Mouse (Mus musculus) midbrain, embryonic 15.5 days (tissue): ENCODE measurements around the gene Eif4enif1. TPM values are rescaled to one million over a fixed set of nuclear protein-coding genes. Genes with fewer than 3 reads are reported as not detected.

ENCODE experiments used
- ATAC-seq: fragments of 200-750 bp; cut with Nextera tagmentation; replicated peaks from 2 replicates; pipeline ENCODE4 v1.8.0; 2017; ENCODE audit warnings: moderate TSS enrichment
- H3K27ac ChIP-seq: fragments of 300-500 bp; sonication (generic); 2 replicates; pipeline ENCODE4 v1.5.1; 2015; ENCODE audit warnings: mild to moderate bottlenecking, inconsistent platforms
- H3K27me3 ChIP-seq: fragments of 300-500 bp; sonication (generic); replicated peaks from 2 replicates; pipeline ENCODE4 v1.6.1; 2015; ENCODE audit warnings: inconsistent platforms
- H3K36me3 ChIP-seq: fragments of 300-500 bp; sonication (generic); replicated peaks from 2 replicates; pipeline ENCODE4 v1.6.1; 2015; ENCODE audit warnings: inconsistent platforms
- H3K4me1 ChIP-seq: fragments of 300-500 bp; sonication (generic); 2 replicates; pipeline ENCODE4 v1.6.1; 2015; ENCODE audit warnings: inconsistent platforms
- H3K4me2 ChIP-seq: fragments of 300-500 bp; sonication (generic); 2 replicates; pipeline ENCODE4 v1.6.1; 2015; ENCODE audit warnings: inconsistent platforms, mild to moderate bottlenecking, moderate library complexity
- H3K4me3 ChIP-seq: fragments of 300-500 bp; sonication (generic); 2 replicates; pipeline ENCODE4 v1.5.1; 2015; ENCODE audit warnings: mild to moderate bottlenecking, inconsistent platforms
- H3K9ac ChIP-seq: fragments of 300-500 bp; sonication (generic); 2 replicates; pipeline ENCODE4 v1.6.1; 2015; ENCODE audit warnings: mild to moderate bottlenecking, inconsistent platforms
- H3K9me3 ChIP-seq: fragments of 300-500 bp; sonication (generic); 2 replicates; pipeline ENCODE4 v1.6.1; 2016; ENCODE audit warnings: inconsistent platforms
- WGBS: fragments of 180-500 bp; shearing (Covaris S2); methylation state at CpG from one replicate; pipeline ENCODE4 v1.1.7; 2015; ENCODE audit warnings: mixed read lengths; 5-methylcytosine and 5-hydroxymethylcytosine counted together
- polyA plus RNA-seq: library from polyadenylated mRNA; unstranded; fragments of >200 nt; fragmentation: Nextera tagmentation; extraction: Ambion mirVana; gene quantifications from 2 replicates; pipeline ENCODE4 v1.2.1, GENCODE M21; 2015

Eif4enif1 gene
- polyA plus RNA-seq, 1 experiment from 2014 or later: 66.0 TPM

GRCm38 (mm10) chr11:3285940-3286339 is 83.7 kb downstream of the Eif4enif1 start:
- Histone ChIP-seq H3K9me3 (no peaks in the 10 kb centered on the region), H3K27ac (no peak overlapping the region), H3K4me3 (no peak overlapping the region), H3K4me1 (peaks cover 19% of the 10 kb centered on the region), H3K4me2 (no peak overlapping the region), H3K36me3 (no peaks in the 10 kb centered on the region), H3K9ac (no peak overlapping the region), H3K27me3 (no peaks in the 10 kb centered on the region)
- WGBS: 86% methylated on average over 3 of the region's 3 CpGs
- ATAC-seq: no peak

GRCm38 (mm10) chr11:3287131-3287530 is 84.9 kb downstream of the Eif4enif1 start:
- Histone ChIP-seq H3K36me3 (no peaks in the 10 kb centered on the region), H3K9ac (no peak overlapping the region), H3K27ac (peak overlapping the region; percentile 99), H3K4me3 (no peak overlapping the region), H3K4me1 (peaks cover 25% of the 10 kb centered on the region), H3K27me3 (no peaks in the 10 kb centered on the region), H3K9me3 (no peaks in the 10 kb centered on the region), H3K4me2 (peak overlapping the region; percentile 3; the same call in 1 of the 2 replicates)
- no peak for ATAC-seq
- WGBS: 17% methylated on average over 6 of the region's 6 CpGs

GRCm38 (mm10) chr11:3287921-3288320 is 85.7 kb downstream of the Eif4enif1 start:
- Histone ChIP-seq H3K9ac (0 out of 2 replicates have a peak overlapping the region, but pooled peaks have one; percentile 77), H3K4me1 (peaks cover 32% of the 10 kb centered on the region), H3K36me3 (no peaks in the 10 kb centered on the region), H3K4me3 (peak overlapping the region; percentile 50), H3K27me3 (no peaks in the 10 kb centered on the region), H3K27ac (peak overlapping the region; percentile 99), H3K9me3 (no peaks in the 10 kb centered on the region), H3K4me2 (peak overlapping the region; percentile 85)
- no peak for ATAC-seq
- 57% methylated on average over 5 of the region's 5 CpGs for WGBS

- WGBS: under 1% methylated on average over 41 of the region's 41 CpGs
- peak within 1 kb of the TSS; percentile 77 for H3K9ac ChIP-seq
- H3K4me3 ChIP-seq: peak within 1 kb of the TSS; percentile 50
- no peaks in the 10 kb centered on the region for H3K9me3 ChIP-seq
- H3K36me3 ChIP-seq: no peaks in the 10 kb centered on the region; the same call in 1 of the 2 replicates
- H3K27ac ChIP-seq: peak within 1 kb of the TSS; percentile 99
- ATAC-seq: peak; percentile 25
- no peaks in the 10 kb centered on the region for H3K27me3 ChIP-seq
- peak within 1 kb of the TSS; percentile 85 for H3K4me2 ChIP-seq
- H3K4me1 ChIP-seq: peaks cover 40% of the 10 kb centered on the region
Observed at GRCm38 (mm10) chr11:3288521-3289301, 86.5 kb downstream of the Eif4enif1 start, which contains the start of gene Patz1. Gene Patz1 (plus strand): TSS chr11:3288874.

- under 1% methylated on average over 33 of the region's 40 CpGs for WGBS
- H3K9me3 ChIP-seq: no peaks in the 10 kb centered on the region
- no peaks in the 10 kb centered on the region for H3K27me3 ChIP-seq
- peak overlapping the region; percentile 85 for H3K4me2 ChIP-seq
- H3K9ac ChIP-seq: peak overlapping the region; percentile 77
- H3K36me3 ChIP-seq: peaks cover 4% of the 10 kb centered on the region; the same call in 1 of the 2 replicates
- peak; percentile 82 for ATAC-seq
- H3K4me1 ChIP-seq: peaks cover 46% of the 10 kb centered on the region
- peak overlapping the region; percentile 99 for H3K27ac ChIP-seq
- peak overlapping the region; percentile 50 for H3K4me3 ChIP-seq
Observed at GRCm38 (mm10) chr11:3289302-3289802, 87.2 kb downstream of the Eif4enif1 start.

GRCm38 (mm10) chr11:3289803-3290639 is 87.8 kb downstream of the Eif4enif1 start:
- Histone ChIP-seq H3K27ac (peak overlapping the region; percentile 99), H3K9me3 (no peaks in the 10 kb centered on the region), H3K9ac (peak overlapping the region; percentile 77), H3K36me3 (peaks cover 9% of the 10 kb centered on the region; the same call in 1 of the 2 replicates), H3K4me1 (peaks cover 53% of the 10 kb centered on the region), H3K4me3 (peak overlapping the region; percentile 50), H3K27me3 (no peaks in the 10 kb centered on the region), H3K4me2 (peak overlapping the region; percentile 85)
- ATAC-seq: peak; percentile 70
- WGBS: under 1% methylated on average over 71 of the region's 92 CpGs

- Histone ChIP-seq H3K27me3 (no peaks in the 10 kb centered on the region), H3K9ac (peak overlapping the region; percentile 55), H3K4me3 (peak overlapping the region; percentile 50), H3K36me3 (peaks cover 13% of the 10 kb centered on the region; the same call in 1 of the 2 replicates), H3K4me1 (peaks cover 60% of the 10 kb centered on the region), H3K27ac (peak overlapping the region; percentile 99), H3K4me2 (peak overlapping the region; percentile 85), H3K9me3 (no peaks in the 10 kb centered on the region)
- under 1% methylated on average over 50 of the region's 50 CpGs for WGBS
- ATAC-seq: peak; percentile 7
Observed at GRCm38 (mm10) chr11:3290640-3291310, 88.6 kb downstream of the Eif4enif1 start.

- Histone ChIP-seq H3K9me3 (no peaks in the 10 kb centered on the region), H3K9ac (peak overlapping the region; percentile 55), H3K4me3 (peak overlapping the region; percentile 50), H3K4me1 (peaks cover 66% of the 10 kb centered on the region), H3K27me3 (no peaks in the 10 kb centered on the region), H3K27ac (peak overlapping the region; percentile 99), H3K4me2 (peak overlapping the region; percentile 85), H3K36me3 (peaks cover 17% of the 10 kb centered on the region; the same call in 1 of the 2 replicates)
- WGBS: under 1% methylated on average over 26 of the region's 26 CpGs
- ATAC-seq: no peak
Observed at GRCm38 (mm10) chr11:3291311-3292061, 89.3 kb downstream of the Eif4enif1 start.

GRCm38 (mm10) chr11:3292062-3292421 is 89.8 kb downstream of the Eif4enif1 start:
- ATAC-seq: no peak
- WGBS: 0% methylated on average over 8 of the region's 8 CpGs

GRCm38 (mm10) chr11:3292711-3293249 is 90.6 kb downstream of the Eif4enif1 start:
- Histone ChIP-seq H3K27me3 (no peaks in the 10 kb centered on the region), H3K27ac (peak overlapping the region; percentile 99), H3K4me3 (peak overlapping the region; percentile 50), H3K36me3 (peaks cover 17% of the 10 kb centered on the region; the same call in 1 of the 2 replicates), H3K4me1 (peaks cover 66% of the 10 kb centered on the region), H3K9ac (peak overlapping the region; percentile 55), H3K9me3 (no peaks in the 10 kb centered on the region), H3K4me2 (peak overlapping the region; percentile 85)
- ATAC-seq: no peak
- under 1% methylated on average over 8 of the region's 8 CpGs for WGBS

More at GRCm38 (mm10) chr11:3292062-3292421, 89.8 kb downstream of the Eif4enif1 start:
- Histone ChIP-seq H3K36me3 (peaks cover 17% of the 10 kb centered on the region; the same call in 1 of the 2 replicates), H3K27ac (peak overlapping the region; percentile 99), H3K27me3 (no peaks in the 10 kb centered on the region), H3K9ac (peak overlapping the region; percentile 55), H3K4me2 (peak overlapping the region; percentile 85), H3K9me3 (no peaks in the 10 kb centered on the region), H3K4me1 (peaks cover 71% of the 10 kb centered on the region), H3K4me3 (peak overlapping the region; percentile 50)

GRCm38 (mm10) chr11:3293361-3293760 is 91.2 kb downstream of the Eif4enif1 start:
- Histone ChIP-seq H3K4me1 (peaks cover 61% of the 10 kb centered on the region), H3K36me3 (peaks cover 20% of the 10 kb centered on the region; the same call in 1 of the 2 replicates), H3K9ac (peak overlapping the region; percentile 55), H3K27me3 (no peaks in the 10 kb centered on the region), H3K4me2 (peak overlapping the region; percentile 85), H3K27ac (peak overlapping the region; percentile 99), H3K9me3 (no peaks in the 10 kb centered on the region), H3K4me3 (peak overlapping the region; percentile 50)
- ATAC-seq: no peak
- WGBS: 9% methylated on average over 4 of the region's 4 CpGs
